Mouse (Mus musculus): ENCODE data around the gene Prpf19.

Prpf19 gene

DNA sequence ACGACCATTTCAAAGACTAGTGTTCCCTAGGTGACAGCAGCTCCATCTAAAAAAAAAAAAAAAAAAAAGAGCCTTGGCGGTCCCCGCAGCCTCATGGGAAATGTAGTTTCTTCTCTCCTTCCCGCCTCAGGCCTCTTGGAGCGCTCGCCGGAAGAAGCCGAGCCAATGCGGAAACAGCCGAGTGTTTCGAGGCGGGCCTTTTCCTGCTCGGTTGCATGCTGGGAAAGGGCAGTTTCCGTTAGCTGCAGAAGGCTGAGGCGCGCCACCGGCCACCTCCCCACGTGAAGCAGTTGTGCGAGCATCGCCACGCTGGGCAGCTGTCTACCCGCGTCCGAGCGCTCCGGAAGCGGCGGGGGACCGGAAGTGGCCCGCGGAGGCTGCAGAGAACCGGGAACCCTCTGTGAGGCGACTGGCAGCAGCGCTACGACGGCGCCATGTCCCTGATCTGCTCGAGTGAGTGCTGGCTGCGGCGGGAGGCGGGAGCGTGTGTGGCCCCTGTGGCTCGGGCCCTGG lies at the start of gene Prpf19:
TSS of gene Prpf19 (plus strand) at position 216 of the 513 bp plus-strand sequence.
- peak; percentile 99 to 100 for DNase-seq

DNA sequence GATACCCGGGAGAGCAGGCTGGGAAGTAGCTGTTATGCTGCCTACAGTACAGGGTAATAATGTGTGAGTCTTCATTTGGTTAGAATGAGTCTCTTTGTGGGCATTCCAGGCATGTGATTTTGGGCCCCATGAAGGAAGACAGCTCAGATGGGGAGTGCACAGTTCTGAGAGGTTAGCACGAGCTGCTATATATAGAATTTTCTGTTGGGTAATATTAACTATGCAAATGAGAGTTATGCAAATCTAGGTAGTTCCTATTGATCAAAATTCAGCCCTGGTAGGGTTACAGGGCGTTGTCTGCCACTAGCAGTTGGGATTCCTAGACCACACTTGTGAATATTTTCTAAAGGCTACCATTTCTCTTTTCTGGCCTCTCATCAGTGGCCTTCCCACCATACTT lies 49.6 kb upstream of the Prpf19 start:
- no peak for DNase-seq

DNA sequence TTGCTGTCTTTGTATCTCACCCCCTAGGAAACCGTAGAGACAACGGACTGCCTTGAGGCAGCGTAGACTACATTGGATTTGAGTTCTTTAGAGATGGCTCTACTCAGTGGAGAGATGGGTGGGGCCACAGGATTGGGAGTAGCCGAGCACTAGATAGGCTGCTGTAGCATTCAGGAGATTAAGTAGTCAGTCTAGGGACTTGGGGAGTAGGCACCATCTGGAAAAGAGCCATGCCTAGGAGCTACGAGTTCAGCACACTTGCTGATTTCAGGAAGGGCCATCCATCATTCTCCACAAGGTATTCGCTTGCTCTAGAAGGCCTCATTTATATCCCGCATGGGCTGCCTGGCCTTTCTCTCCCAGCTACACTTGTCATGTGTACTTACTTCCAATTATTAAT lies 48.9 kb upstream of the Prpf19 start:
- DNase-seq, result no peak

DNA sequence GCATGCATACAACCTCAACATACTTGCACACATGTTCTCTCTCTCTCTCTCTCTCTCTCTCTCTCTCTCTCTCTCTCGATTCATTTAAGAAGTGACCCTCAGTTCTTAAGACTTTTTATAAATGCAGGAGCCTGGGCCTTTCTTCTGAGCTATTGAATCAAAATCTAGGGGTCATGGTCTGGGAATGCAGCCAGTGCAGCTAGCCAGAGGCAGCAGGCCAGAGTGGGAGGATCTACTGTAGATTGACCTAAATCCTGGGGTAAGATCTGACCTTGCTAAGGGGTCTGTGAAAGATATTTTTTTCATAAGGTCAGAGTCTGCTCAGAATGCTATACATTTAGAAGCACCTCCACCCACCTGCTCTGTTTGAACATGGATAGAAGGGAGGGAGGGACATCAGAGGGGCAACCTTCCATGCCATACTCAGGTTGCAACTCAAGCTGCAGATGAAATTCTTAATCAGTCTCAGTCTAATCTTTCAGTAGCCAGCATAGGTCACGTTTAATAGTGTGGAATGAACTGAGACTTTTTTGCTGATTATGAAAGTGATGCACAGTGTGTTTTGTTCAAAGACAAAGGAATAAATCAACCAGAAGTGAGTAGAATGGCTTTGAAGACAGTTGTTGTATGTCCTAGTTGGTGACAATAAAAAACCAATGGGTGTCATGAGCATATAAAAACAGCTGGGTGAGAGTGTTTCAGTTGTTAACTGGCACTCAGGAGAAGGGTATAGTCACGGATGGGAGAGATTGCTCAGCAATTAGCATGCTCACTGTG lies 47.5 kb upstream of the Prpf19 start:
- peak; percentile 69 to 70 for DNase-seq

DNA sequence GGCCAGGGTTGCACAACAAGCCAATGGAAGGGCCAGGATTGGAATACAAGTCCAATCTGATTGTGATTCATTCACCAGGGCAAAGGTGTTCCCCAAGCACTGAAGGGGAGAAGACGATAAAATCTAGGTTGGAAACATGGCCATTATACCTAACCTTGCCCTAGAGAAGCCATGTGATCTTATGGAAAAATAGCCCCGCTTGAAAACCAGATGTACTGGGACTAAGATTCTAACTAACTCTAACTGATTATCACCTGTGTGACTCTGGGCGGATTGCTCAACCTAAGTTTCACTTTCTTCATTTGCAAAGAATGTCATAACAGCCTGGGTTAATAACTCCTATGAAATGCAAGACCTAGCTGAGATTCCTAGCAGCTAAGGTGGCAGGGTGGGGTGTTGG lies 39.6 kb upstream of the Prpf19 start:
- no peak for DNase-seq

DNA sequence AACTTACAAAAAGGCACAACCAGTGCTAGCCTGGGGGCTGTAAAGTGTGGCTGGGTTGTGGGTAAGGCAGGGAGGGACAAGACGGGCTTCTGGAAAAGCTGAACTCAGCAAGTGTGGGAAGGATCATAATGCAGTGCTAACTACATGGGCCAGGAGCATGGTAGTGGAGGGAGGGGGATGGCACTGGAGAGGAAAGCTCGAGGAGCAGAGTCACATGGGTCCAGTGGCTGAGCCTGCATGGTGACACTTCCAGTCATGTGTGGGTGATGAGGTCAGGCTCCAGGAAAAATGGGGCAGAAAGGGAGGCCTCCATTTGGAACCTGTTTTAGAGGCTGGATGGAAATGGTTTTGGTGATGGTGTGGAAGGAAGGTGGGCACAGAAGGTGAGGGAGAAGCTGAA lies 38.5 kb upstream of the Prpf19 start:
- no peak for DNase-seq

DNA sequence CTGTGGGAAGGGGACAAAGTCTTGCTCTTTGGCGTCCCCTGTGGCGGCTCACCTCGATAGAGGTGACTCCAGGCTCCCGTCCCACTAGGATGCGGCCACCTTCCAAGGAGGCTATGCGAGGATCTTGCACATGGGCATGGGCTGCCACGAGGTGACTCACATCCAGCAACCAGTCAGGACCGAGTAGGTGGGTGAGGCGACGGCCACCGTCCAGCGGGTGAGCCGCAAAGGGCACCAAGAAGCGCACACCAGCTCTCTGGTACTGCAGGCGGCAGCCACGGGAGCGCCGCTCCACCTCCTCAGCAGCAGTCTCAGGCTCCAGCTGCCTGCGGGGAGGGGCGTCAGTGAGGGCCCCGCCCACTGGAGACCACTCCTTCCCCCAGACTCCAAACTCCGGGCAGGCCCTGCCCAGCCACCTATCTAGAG lies 34.9 kb upstream of the Prpf19 start:
- no peak for DNase-seq

DNA sequence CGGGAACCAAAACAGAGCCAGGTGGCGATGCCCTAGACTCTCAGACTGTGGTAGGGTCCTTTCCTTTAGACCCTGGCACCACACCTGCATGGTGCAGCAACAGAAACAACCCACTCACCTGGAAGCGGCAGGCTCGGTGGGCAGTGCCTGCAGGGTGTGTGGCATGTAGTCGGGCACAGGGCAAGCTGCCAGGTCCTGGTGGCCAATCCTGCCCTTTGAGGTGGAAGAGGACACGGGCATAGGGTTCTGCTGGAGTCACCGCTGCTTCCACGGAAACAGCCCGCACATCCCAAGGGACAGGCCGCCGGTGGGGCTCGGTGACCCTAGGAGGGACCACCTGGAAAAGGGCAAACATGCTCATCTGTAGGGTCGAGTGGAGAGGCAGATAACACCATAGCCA lies 28.7 kb upstream of the Prpf19 start:
- peak; percentile 78 to 81 for DNase-seq

DNA sequence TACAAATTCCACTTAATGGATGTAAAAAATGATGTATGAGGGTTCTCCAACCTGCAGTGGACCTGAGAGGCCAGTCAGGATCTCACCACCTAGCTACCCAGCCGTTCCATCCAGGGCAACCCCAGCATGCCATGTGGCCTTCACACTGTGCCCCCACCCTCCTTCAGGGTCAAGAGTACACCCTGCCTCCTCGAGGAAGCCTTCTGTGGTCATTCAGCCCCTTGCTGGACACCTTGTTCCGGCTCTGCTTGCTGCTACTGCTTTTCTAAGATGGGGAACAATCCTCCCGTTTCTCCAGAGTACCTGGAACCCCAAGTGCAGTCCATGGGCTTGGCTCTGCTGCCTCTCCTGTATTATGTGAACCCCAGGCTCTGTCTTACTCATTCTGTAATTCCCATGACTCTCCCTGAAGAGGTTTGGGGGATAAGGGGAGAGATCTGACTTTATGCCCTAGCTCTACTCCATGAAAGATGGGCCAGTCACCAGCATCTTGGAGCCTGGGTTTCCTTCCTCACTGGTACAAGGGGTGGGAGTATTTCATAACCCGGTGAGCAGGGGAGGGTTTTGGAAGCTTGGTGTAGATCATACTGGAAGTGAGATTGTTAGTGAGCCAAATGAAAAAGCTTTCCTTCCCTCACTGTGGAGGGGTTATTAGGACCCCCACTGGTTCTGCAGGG lies 26.9 kb upstream of the Prpf19 start:
- peak; percentile 48 to 60 for DNase-seq

DNA sequence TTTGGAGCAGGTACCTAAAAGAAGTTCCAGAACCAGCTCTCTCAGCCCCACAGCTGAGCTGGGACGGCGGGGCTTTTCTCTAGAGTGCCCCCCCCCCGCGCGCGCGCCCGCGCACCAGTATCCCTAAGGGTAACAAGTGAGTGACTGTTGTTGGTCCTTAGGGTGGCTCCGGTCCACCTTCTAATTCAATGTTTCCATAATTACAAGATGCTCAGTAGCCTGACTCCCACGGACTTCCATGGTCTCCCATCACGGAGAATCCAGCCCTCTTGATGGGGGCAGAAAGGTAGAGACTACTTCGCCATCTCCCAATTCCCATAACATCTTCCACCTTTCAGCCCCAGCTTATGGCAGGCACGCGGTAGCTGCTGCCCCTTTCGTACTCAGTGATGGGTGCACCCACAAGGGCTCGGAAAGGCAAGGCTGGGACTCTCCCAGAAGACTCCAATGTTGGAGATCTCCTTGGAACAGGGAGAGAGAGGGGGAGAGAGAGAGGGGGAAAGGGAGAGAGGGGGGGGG lies 26.3 kb upstream of the Prpf19 start:
- peak in 1 of 2 experiments; percentile 57 for DNase-seq

DNA sequence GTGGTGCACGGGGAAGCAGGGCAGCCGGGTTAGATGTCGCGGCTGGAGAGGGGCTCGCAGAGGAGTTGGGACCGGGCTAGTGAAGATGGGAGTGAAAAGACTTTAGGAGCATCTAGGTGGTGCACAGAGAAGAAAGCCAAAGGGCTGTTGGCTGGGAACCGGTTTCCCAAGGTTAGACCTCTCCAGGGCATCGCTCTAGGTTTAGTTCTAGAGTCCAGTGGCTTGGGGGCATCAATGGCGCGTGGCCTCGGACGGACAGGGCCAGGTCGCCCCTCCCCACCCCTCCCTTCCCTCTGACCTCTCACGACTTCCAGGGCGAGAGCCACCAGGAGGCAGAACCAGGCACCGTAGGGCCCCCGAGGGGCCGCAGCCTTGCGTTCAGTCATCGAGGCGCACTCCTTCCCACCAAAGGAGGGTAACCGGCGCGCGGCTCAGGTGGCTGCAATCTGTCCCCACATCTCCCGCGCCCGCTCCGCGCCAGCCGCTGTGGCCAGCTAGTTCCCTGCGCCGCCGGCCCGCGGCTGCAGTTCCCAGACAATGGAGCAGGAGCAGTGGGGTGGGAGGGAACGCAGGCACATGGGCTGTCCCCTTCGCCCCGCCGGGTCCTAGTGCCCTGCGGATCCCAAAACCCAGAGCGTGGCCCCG lies 25.7 kb upstream of the Prpf19 start:
- peak; percentile 91 to 92 for DNase-seq

DNA sequence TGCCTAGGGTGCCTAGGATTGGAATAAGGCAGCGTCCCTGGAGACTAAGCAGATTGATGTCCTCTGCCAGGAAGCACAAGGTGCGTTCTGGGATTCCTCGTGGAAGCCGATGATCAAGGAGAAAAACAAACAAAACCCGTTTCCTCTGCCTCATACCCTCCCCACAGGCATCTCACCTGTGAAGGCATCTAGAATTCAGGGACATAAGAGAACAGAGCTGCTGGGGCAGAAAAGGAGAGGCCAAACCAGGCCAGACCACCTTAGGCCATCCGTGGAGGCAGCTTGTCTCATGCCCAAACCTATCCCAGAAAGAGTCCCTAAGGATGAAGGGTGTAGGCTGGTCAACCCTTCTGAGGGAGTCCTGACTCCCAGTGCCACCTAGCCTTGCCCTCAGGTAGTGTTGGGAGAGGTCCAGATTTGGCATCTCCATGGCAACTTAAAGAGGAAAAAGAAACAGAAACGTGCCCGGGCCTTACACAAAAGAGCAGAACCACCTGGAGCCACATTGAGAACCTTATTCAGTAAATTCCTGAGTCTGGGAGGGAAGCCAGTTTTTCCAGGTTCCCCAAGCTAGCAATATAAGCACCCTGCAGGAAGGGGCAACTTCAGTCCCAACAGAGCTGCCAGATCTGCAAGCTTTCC lies 25.0 kb upstream of the Prpf19 start, which contains the start of gene Tmem132a:
TSS of gene Tmem132a (minus strand) at position 55 of the 642 bp plus-strand sequence.
- DNase-seq, result peak; percentile 74 to 79

DNA sequence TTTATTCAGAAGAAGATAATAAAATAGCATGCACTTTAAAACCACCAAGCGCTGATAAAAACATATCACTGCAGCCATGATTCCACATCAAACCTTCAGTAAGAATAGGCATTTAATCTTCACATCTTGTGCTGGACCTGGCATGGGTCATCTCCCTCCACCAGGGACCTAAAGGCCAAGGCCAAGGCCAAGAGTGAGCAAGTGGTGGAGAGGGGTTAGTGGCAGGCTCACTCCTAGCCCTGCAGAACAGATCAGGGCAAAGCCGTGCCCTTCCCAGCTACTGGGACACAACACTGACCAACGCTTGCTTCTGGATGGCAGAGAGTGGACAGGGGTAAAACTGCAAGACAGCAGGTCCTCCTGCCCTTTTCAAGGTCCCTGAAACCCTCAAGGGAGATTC lies 24.4 kb upstream of the Prpf19 start:
- peak in 1 of 2 experiments; percentile 42 for DNase-seq

DNA sequence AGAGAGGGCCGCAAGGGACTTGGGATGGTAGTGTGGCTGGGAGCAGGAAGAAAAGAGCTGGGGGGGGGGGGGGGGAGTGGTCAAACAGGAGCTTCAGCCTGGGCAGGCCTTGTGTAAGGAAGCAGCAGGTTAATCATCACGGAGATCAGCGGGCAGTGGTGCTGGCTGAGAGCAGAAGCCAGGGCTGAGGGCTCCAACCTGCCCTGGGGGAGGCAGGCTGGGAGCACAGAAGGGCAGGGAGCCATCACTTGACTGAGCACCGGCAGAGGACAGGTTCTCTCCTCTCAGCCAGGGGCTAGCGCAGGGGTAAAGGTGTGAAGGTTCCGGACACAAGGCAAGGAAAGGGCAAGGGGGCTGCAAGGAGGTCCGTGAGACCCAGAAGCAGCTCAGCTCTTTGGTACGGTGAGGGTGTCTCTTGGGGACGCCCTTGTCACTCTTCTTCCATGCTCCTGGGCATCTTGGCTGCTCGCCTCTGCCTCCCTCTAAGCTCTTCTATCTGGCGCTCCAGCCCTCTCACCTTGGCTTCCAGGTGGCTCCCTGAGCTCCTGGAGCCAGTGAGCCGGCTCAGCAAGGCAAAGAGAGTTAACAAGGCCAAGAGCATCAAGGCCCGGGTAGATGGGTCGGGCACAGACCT lies 23.6 kb upstream of the Prpf19 start:
- peak in 1 of 2 experiments; percentile 47 for DNase-seq

DNA sequence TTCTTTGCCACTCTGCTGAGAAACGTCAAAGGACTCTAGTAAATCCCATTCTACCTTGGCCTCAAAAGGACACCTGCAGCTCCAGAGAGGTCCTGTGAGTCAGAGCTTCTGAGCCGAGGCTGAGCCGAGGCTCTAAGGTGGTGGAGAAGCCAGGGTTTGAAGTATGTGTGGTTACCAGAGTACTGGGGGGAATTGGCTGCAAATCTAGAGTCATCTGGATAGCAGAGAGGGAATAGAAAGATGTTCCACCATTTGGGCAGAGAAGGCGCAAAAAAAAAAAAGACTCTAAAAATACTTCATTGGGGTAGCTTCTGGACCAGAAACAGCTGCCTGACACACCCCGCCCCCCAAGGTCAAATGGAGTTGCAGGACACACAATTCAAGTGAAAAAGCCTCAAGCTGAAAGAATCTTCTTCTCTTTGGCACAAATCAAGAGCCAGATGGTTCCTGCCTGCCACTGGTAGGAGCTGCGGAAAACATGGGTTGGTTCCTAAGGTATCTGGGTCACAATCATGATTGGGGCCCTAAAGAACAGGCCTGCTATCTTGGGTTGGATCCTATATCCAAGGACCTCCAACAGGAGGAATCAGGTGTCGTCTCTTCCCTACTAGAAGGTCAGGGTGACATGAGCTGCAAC lies 16.7 kb upstream of the Prpf19 start:
- DNase-seq, result peak; percentile 73 to 81

DNA sequence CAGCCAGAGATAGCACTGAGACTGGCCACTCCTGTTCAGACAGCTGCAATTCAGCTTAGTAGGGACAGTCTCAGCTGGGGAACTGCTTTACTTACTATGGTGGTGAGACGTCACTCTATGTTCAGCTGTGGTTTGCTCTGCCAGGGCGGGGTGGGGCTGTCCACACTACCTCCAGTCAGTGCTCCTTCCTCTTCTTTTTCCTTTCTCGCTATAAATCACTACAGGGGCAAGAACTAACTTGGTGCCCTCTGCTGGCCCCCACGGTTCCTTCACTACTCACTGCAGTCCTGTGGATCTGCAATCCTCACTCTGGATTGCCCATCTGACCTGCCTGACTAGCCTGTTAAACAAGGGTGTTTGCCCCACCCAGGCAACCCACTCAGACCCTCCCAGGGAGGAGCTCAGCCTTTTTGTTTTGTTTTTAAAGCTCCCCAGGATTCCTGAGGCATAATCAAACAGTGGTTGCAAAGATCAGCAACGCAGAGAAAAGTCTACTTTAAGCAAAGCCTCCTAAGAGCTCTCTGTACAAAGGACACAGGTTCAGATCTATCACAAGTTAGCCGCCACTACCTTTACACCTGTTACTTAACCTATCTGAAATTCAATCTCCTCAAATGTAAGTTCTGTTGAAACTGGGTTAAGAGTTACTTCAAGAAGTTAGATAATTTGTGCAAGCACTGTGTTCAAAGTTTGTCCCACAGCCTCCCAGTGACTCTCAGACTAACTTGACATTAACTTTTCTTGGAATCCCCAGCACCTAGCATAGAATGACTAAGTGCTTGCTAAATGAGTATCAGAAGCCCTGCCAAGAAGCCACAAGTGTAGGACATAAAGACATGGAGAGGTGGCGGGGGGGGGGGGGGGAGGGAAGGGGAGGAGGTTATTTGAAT lies 14.7 kb upstream of the Prpf19 start:
- peak; percentile 58 to 70 for DNase-seq

DNA sequence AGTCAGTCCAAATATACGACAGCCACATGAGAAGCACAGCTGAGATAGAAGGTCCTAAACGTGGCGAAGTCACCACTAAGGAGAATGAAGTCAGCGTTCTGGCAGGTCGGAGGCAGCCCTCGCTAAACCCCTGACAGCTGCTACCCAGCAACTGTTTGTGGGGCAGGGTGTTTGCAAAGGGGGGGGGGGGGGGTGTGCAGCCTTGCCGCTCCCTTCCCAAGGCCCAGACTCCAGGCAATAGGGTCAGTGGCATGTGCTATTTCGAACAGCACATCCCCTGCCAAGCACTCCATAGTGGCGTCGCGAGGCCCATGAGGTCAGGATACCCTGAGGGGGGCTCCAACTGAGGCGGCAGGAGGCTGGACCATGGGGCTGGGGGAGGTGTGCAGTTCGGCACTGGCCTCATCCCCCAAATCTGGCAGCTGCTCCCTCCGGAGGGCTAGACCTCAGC lies 14.0 kb upstream of the Prpf19 start:
- no peak for DNase-seq

DNA sequence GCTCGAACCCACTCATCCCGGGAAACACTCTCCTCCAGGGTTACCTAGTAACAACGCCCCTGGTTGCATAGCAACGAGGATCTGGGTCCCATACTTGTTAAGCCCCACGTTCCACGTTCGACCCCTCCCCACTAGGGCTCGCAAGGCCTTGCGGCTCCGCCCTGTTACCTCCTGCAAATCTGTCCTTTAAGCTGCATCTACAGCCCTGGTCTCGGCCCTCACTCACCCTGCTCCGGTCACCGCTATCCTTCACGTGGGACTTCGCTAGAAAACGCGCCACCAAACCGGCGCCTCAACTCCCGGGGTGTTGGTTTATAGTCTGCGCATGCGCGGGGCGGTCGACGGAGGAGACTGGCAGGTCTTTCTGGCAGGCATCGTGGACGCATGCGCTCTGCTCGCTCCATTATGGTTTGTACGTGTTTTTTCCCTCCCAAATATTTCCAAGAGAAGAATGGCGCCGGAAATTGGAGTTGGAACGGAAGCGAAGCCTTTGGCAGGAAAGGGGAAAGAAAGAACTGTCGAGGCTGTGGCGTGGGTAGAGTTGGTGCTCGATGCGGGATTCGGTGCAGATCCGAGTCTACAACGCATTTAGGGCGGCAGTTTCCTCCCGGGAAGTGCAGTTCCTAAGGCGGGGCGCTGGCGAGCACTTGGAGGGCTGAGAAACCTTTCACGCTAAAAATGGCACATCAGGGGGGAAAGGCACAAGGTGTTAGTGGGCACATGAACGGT lies 13.4 kb upstream of the Prpf19 start, which contains the start of gene Tmem109:
TSS of gene Tmem109 (minus strand) at position 576 of the 729 bp plus-strand sequence.
- DNase-seq, result peak; percentile 95 to 97

DNA sequence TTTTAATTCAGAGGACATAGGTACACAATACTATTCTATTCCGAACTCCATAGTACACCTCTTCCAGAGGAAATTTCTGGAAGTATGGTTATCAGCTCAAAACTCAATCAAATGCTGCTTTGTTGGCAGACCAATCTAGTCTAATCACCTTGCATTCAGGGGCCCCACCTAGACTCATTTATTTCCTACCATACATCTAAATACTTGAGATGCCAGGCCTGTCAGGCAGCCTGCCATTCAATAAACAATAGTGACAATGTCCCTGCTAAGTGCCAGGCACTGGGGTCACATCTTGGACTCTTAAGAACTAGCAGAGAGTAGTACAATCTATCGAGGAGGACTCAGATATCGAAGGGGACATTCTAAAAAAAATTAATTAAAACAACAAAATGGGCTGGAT lies 2.8 kb upstream of the Prpf19 start:
- DNase-seq, result no peak

DNA sequence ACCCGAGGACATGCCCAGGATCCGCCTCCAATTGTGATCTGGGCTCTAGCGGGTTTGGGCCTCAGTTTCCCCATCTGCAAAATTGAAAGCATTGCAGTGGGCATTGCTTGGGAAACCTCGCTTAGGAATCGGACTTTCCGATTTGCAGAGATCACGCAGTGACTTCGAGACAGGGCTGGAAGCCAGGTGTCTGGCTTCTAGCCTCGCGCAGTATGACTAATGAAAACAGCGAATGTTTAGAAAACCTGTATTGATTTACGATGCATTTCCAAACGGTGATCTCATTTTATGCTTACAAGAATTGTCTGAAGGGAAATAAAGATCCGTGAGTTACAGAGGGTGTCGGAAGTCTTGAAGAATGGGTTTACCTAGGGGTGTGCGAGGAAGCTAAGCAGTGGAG lies 677 bp downstream of the Prpf19 start:
- no peak for DNase-seq

Data from cerebellum, postnatal 14 days (tissue).